Mouse (Mus musculus): ENCODE data around the gene Sh2d2a.
"Not testable (repeated sequence)": the region's sequence is repeated elsewhere in the genome, so short reads cannot be mapped to it uniquely, and the experiment has no call there.

Sh2d2a gene

DNA sequence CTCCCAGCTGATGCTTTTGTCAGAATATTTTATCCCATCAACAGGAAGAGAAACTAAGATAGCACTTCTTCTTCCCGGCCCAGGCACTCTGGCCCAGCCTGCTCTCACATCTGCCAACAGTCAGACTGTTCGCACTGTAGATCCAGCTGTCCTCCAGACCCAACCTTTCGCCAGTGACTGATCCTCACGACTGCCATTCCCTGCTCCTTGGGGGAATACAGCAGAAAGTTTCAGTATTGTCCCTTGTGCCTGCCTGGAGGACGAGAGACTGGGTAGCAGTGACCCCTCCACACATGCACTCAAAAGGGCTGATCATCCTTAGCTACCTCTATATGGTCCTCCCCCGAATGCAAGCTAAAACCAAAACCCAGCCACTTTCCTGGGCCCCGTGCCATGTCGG, 9.4 kb downstream of the Sh2d2a start:
- no peak for DNase-seq (ENCODE audit: low spot score)

DNA sequence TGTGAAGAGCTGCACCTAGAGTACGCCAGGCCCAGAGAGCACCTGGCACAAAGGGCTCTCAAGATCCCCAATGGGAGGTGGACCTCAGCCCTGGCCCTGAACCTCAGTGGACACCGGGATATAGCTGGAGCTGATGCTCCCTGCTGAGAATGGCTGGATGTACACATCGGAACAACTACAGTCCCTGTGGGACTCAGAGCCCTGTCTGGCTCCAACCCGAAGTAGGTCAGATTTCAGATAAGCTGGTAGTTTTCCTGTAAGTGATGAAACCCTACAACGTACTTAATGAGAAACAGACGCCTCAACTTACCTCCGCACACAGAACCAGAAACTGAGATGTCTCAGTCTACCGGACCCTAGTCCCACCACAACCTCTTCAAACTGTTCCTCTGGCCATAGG, 11.1 kb downstream of the Sh2d2a start:
- DNase-seq (ENCODE audit: low spot score), result no peak

DNA sequence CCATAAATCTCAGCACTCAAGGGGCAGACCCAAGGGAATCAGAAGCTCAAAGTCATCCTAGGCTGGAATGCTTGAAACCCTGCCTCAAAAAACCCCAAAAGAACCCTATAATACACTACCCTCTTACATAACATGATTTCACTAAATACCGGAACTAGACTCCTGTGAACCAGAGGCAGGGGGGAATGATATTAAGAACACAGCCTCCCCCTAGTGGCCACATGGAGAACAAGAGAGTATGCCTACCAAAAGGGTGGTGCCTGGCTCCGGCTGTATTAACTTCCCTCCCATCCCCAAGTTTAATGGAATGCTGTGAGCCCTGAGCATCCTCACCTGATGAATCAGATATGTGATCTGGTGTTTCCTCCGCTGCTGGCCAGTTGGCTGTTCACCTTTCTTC, 13.3 kb downstream of the Sh2d2a start:
- DNase-seq (ENCODE audit: low spot score), result peak; percentile 61

DNA sequence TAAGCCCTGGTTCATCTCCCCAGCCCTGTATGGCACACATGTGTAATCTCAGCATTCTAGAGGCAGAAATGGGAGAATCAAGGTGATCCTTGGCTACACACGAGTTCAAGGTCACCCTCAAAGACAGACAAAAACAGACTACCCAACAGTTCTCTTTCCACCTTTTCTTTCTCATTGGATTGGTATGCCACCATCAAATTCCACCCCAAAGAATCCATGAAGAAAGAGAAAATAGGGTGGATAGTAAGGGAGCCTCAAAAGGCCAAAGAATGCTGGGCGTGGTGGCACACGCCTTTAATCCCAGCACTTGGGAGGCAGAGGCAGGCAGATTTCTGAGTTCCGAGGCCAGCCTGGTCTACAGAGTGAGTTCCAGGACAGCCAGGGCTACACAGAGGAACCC, 17.6 kb downstream of the Sh2d2a start:
- not testable (repeated sequence) for DNase-seq (ENCODE audit: low spot score)

DNA sequence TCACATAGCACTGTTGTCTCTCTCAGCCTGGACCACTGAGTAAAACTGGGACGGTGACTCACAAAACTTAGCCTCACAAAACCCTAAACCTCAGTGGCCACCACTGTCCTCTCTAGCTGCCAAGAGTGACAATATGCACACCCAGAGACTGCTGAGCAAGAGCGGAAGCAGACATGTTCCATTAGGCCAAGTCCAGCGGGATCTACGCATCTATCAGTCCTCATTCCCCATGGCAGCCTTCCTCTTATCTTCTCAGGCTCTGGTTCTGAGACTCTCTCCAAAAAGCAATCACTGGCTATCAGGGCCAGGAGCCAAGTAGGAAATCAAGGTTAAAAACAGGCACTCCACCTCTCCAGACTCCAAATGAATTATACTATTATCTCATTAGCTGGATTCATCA, 31.2 kb downstream of the Sh2d2a start:
- DNase-seq (ENCODE audit: low spot score), result no peak

DNA sequence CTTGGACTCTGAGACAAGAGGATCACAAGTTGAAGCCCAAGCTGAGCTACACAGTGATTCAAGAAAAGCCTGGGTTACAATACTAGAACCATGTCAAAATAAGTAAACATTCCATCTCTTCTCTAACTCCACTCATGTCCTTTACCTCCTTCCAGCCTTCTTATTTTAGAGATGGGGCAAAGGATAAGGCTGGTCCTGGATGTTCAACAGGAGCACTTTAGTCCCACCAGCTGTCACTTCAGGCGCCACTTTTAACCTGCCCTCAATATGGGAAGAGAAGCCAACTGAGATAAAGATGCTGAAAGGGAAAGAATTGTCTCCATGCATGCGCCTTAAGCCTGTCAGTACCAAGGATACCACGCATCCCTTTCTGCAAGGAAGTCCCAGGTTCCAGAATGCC, 37.7 kb downstream of the Sh2d2a start:
- no peak for DNase-seq (ENCODE audit: low spot score)

DNA sequence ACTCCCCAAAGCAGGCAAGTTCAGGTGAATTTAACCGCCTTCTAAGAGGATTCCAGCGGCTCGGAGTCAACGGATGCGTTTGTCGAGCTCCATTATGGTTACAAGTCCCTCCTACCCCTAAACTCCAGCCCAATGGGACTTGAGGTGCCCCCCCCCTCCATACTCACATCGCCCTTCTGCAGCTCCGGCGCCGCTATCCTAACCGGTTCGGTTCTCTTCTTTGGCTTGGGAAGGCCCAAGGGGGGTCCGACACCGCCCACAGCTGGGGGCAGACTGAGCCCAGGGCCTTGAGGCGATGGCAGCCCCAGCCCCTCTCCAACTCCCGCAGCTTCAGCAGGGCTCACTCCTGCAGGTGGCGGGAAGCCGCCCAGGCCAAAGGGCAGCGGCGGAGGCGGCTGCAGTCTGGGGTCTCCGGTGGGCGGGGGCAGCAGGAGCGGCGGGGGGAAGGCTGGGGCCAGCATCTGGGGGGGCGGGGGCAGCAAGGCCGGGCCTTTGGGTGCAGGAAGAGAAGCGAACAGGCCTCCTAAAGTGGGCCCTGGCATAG, 38.2 kb downstream of the Sh2d2a start:
- DNase-seq (ENCODE audit: low spot score), result peak; percentile 28

DNA sequence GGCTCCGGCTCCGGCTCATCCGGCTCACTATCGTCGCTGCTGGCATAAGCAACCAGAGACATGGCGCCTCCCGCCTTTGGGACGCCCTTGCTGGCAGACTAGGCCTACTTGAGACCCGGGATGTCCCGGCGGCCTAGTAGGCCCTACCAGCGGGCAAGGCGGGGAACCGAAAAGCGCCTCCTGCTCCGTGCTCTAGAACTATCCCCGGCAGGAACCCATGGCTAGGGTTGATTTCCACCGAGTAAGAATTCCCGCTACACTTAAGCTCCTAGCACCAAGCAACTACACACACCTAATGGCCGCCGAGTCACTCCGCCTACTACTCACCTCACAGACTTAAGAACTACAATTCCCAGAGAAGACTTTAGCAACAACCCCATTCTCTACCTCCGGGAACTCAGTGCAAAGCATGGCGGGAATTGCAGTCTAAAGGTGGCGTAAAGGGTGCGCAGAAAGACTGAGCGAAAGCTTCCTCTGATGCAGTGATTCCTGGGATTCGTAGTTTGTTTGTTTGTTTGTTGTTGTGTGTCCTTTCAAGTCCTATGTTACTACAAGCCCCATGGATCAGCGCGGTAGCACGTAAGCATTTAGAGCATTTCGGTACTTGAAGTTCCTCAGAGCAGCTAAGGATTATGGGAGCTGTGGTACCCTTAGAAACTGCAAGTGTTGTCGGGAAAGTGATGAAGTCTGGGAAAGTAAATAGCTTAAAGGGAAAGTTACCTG, 38.9 kb downstream of the Sh2d2a start, which contains the start of gene Prcc:
Prcc (minus strand) TSS at position 328 of the 723 bp plus-strand sequence.
- peak; percentile 69 for DNase-seq (ENCODE audit: low spot score)

DNA sequence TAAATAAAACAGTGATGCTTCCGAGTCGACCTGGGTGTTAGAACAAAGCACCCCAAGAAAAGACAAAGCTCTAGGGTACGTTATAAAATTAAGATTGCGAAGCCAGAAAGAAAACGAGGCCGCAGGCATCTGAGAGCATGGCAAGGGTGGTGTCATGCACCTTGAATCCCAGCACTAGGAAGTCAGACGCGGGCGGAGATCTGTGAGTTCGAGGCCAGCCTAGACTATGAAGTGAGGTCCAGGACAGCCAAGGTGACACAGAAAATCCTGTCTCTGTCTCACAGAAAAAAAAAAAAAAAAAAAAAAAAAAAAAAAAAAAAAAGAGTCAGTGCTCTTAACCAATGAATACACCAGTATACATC, 39.4 kb downstream of the Sh2d2a start:
- no peak for DNase-seq (ENCODE audit: low spot score)

DNA sequence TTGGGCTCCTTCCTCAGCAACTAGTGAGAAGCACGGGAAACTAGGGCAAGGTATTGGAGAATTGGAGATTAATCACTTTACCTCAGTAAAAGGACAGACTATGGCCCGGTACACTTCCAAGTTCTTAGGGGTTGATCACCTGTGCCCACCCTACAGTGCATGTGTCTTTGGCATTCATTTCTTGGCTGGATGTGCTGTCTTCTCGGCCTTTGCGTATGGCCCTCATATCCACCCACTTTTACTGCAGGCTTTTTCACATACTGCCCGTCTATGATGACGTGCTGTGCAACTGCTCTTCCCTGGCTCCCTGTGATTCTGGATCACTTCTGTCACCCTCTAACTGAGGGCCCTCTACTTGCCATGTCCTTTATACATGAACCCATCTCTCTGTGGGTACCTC, 39.9 kb downstream of the Sh2d2a start:
- DNase-seq (ENCODE audit: low spot score), result no peak

DNA sequence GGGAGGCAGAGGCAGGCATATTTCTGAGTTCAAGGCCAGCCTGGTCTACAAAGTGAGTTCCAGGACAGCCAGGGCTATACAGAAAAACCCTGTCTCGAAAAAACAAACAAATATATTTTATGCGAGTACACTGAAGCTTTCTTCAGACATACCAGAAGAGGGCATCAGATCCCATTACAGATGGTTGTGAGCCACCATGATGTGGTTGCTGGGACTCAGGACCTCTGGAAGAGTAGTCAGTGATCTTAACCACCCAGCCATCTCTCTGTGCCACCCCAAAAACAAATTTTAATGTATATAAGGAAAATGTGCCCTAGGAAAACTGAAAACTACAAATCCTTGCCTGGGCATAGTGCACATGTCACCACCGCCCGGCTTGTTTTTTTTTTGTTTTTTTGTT, 40.8 kb downstream of the Sh2d2a start:
- DNase-seq (ENCODE audit: low spot score), result not testable (repeated sequence)

DNA sequence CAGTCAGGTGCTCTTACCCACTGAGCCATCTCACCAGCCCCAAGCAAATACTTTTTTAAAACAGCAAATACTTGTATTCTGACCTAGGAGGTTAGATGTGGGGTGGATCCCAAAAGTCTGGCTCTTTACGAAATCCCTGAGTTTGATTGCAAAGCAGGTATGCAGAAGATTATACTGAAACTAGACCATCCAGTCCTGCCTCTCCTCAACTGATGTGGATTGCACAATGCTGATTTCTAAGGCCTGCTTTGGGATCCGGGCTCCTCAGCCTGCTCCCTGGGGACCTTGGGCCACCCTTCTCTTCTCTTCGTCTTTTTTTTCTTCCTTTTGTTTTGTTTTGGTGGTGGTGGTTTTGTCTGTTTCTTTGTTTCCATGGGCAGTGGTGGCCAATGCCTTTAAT, 44.9 kb downstream of the Sh2d2a start:
- no peak for DNase-seq (ENCODE audit: low spot score)

DNA sequence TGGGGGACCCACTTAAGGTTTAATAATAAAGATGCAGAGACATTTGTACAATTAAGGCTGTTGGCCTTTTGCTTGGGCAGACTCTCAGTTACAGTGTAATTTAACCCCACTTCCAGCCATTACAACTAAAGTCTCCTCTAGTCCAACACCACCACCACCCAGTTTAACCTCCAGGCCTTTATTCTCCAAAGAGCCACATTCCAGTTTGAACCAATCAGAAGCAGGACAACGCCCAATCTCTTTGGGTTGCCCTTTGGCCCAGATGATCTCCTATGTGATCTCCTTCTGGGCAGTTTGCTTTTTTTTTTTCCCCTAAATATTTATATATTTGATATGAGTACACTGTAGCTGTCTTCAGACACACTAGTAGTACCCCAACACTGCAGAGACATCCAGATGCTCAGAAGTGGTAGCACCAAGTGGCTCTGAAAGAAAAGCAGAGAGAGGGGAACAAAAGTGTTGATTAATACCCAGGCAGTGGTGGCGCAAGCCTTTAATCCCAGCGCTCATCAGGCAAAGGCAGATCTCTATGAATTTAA, 46.9 kb downstream of the Sh2d2a start:
- no peak for DNase-seq (ENCODE audit: low spot score)

DNA sequence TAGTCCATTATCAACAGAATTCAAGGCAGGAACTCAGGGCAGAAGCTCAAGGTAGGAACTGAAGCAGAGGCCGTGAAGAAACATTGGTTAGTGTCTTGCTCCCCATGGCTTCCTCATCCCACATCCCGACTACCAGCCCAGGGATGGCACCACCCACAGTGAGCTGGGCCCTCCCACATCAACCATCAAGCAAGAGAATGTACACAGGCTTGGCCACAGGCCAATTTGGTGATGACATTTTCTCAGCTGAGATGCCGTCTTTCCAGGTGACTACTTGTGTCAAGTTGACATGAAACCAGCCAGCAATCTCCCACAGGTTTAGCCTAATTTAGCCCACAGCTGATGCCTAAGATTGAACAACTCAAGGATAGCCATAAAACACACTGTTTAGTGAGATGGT, 52.7 kb downstream of the Sh2d2a start:
- no peak for DNase-seq (ENCODE audit: low spot score)

DNA sequence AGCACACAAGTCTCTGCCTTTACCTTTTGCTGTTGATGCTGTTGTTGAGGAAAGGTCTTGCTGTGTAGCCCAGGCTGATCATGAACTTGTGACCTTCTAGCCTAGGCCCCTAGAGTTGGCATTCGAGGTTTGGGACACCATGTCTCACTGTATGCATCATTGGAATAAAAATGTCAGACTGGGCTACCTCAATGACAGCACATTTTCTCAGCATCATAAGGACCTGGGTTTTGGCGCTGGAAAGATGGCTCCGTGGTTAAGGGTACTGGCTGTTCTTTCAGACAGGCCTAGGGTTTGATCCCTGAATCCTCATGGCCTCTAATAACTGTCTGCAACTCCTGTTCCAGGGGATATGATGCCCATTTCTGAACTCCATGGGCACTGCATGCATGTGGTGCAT, 53.2 kb downstream of the Sh2d2a start:
- no peak for DNase-seq (ENCODE audit: low spot score)

DNA sequence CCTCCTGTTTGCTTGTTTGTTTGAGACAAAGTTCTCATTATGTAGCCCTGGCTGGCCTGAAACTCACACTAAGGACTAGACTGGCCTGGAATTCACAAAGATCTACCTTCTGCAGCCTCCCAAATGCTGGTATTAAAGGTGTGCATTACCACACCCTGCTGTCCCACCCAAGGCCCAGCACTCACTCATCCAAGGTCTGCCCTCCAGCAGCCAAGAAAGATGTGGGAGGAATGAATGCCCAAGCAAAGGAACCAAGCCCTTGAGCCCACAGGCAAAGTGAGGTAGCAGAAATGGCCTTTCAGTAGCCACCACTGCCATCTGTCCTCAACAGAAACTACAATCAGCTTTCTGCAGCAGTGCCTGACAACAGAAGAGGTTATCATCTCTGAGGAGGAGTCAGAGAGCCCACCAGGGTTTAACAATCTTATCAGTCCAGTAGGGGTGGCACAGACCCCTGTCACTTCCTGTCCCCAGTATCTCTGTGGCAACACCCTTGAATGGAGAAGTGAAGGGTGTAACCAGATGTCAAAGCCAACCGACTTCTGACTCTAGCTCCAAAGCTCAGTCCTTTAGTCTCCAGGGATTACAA, 54.6 kb downstream of the Sh2d2a start:
- no peak for DNase-seq (ENCODE audit: low spot score)

DNA sequence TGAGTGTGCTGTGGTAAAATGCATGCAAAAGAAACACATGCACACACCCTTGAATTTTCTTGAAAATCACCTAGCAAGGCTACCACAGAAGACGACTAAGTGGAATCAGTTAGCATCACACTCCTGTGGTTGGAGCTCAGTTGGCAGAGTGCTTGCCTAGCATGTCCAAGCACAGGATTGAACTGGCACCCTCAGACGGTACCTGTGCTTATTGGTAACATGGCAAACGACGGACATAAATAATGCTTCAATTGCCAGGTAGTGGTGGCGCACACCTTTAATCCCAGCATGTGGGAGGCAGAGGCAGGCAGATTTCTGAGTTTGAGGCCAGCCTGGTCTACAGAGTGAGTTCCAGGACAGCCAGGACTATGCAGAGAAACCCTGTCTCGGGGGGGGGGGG, 55.4 kb downstream of the Sh2d2a start:
- not testable (repeated sequence) for DNase-seq (ENCODE audit: low spot score)

DNA sequence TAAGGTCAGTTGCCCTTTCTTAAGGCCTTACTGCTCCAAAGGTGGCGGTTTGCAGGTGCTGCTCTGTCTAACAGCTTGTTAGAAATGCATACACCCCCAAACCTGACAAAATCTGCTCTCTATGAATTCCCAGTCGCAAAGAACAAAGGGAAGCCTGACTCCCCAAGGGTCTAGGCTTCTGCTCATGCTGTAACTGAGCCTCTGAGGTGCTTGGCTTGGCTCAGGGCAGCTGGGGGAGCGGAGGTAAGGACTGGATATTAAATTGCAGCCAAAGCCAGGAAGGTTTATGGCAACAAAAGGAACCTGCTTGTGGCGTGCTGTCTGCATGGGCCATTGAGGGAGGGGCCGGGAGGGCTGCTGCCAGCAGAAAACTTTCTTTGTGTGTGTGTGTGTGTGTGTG, 57.3 kb downstream of the Sh2d2a start:
- DNase-seq (ENCODE audit: low spot score), result no peak

Measured in ovary, postnatal 14 days (tissue).